Mouse (Mus musculus) heart, embryonic 16.5 days (tissue): ENCODE measurements around the gene Ppcdc. TPM values are rescaled to one million over a fixed set of nuclear protein-coding genes. Genes with fewer than 3 reads are reported as not detected.

Experiments
- ATAC-seq: fragments of 200-750 bp; cut with Nextera tagmentation; replicated peaks from 2 replicates; pipeline ENCODE4 v1.8.0; 2017; ENCODE audit warnings: moderate number of reproducible peaks; ENCODE audit not compliant: insufficient read depth, low FRiP score; ENCODE audit errors: extremely low read depth
- H3K27ac ChIP-seq: fragments of 300-500 bp; sonication (generic); 2 replicates; pipeline ENCODE4 v1.5.1; 2014; ENCODE audit warnings: mild to moderate bottlenecking, low read length, control low read depth, moderate library complexity
- H3K27me3 ChIP-seq: fragments of 300-500 bp; sonication (generic); 2 replicates; pipeline ENCODE4 v1.6.1; 2014; ENCODE audit warnings: low read length, mixed read lengths; ENCODE audit not compliant: control insufficient read depth, insufficient read depth
- H3K36me3 ChIP-seq: fragments of 300-500 bp; sonication (generic); 2 replicates; pipeline ENCODE4 v1.6.1; 2014; ENCODE audit not compliant: control insufficient read depth, insufficient read depth
- H3K4me1 ChIP-seq: fragments of 300-500 bp; sonication (generic); 2 replicates; pipeline ENCODE4 v1.6.1; 2014; ENCODE audit warnings: low read length, mixed read lengths; ENCODE audit not compliant: control insufficient read depth, insufficient read depth
- H3K4me2 ChIP-seq: fragments of 300-500 bp; sonication (generic); 2 replicates; pipeline ENCODE4 v1.6.1; 2014; ENCODE audit warnings: low read depth, mild to moderate bottlenecking, control low read depth, low read length
- H3K4me3 ChIP-seq: fragments of 300-500 bp; sonication (generic); 2 replicates; pipeline ENCODE4 v1.5.1; 2014; ENCODE audit warnings: mild to moderate bottlenecking, control low read depth, low read length
- H3K9ac ChIP-seq: fragments of 300-500 bp; sonication (generic); 2 replicates; pipeline ENCODE4 v1.6.1; 2014; ENCODE audit warnings: low read length, control low read depth
- H3K9me3 ChIP-seq: fragments of 300-500 bp; sonication (generic); replicated peaks from 2 replicates; pipeline ENCODE4 v1.6.1; 2016; ENCODE audit warnings: low read length; ENCODE audit not compliant: control insufficient read depth
- WGBS: fragments of 180-500 bp; shearing (Covaris S2); extraction: QIAGEN DNeasy Blood & Tissue Kit; methylation state at CpG from one replicate; pipeline ENCODE4 v1.1.7; 2014; 5-methylcytosine and 5-hydroxymethylcytosine counted together
- polyA plus RNA-seq: library from polyadenylated mRNA; unstranded; fragments of >200 nt; fragmentation: Nextera tagmentation; extraction: Ambion mirVana; gene quantifications from 2 replicates; pipeline ENCODE4 v1.2.1, GENCODE M21; 2015

Ppcdc gene
- polyA plus RNA-seq, 1 experiment from 2014 or later = 20.2 TPM

GRCm38 (mm10) chr9:57398773-57399172 is 41.2 kb downstream of the Ppcdc start:
- Histone ChIP-seq H3K4me1 (peaks cover 5% of the 10 kb centered on the region), H3K9ac (no peak overlapping the region), H3K4me3 (no peak overlapping the region), H3K9me3 (peaks cover 16% of the 10 kb centered on the region), H3K27me3 (no peaks in the 10 kb centered on the region), H3K27ac (no peak overlapping the region), H3K4me2 (no peak overlapping the region), H3K36me3 (no peaks in the 10 kb centered on the region)
- WGBS = 88% methylated on average over 2 of the region's 2 CpGs
- no peak for ATAC-seq

GRCm38 (mm10) chr9:57392892-57393291 is 47.0 kb downstream of the Ppcdc start:
- Histone ChIP-seq H3K4me1 (peaks cover 6% of the 10 kb centered on the region; the same call in 1 of the 2 replicates), H3K27me3 (no peaks in the 10 kb centered on the region), H3K36me3 (no peaks in the 10 kb centered on the region), H3K4me3 (no peak overlapping the region), H3K9me3 (no peaks in the 10 kb centered on the region; the same call in 1 of the 2 replicates), H3K27ac (no peak overlapping the region), H3K9ac (no peak overlapping the region), H3K4me2 (no peak overlapping the region)
- WGBS = 58% methylated on average over 1 of the region's 1 CpGs
- ATAC-seq = no peak

DNA sequence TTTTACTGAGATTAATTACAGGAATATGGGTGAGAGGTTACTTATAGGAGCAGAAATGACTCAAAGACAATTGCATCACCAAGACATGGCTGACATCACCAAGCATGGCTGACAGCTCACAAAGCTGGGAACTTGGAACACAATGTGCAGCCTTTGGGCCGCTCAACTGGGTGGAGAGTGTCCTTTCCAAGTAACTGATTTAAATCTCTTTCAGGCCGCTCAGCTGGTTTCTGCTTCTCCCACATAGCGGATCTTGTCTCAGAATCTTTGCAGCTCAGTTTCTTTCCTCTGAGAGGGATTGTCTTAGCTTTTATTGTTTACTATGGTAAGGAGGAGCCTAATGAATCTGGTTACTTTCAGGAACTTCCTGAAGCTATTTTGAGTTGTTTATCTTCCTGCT is 49.1 kb downstream of the Ppcdc start:
- no peak overlapping the region for H3K9ac ChIP-seq
- no peaks in the 10 kb centered on the region for H3K9me3 ChIP-seq
- H3K4me2 ChIP-seq = no peak overlapping the region
- no peak overlapping the region for H3K27ac ChIP-seq
- H3K36me3 ChIP-seq = no peaks in the 10 kb centered on the region
- no peak for ATAC-seq
- 82% methylated on average over 3 of the region's 3 CpGs for WGBS
- no peaks in the 10 kb centered on the region for H3K27me3 ChIP-seq
- H3K4me1 ChIP-seq = peaks cover 6% of the 10 kb centered on the region; the same call in 1 of the 2 replicates
- H3K4me3 ChIP-seq = no peak overlapping the region

GRCm38 (mm10) chr9:57389131-57389530 is 50.8 kb downstream of the Ppcdc start:
- Histone ChIP-seq H3K27ac (no peak overlapping the region), H3K27me3 (no peaks in the 10 kb centered on the region), H3K9me3 (no peaks in the 10 kb centered on the region), H3K36me3 (no peaks in the 10 kb centered on the region), H3K4me1 (peaks cover 6% of the 10 kb centered on the region; the same call in 1 of the 2 replicates), H3K9ac (no peak overlapping the region), H3K4me2 (no peak overlapping the region), H3K4me3 (no peak overlapping the region)
- 0% methylated on average over 1 of the region's 1 CpGs for WGBS
- ATAC-seq = no peak

- H3K4me3 ChIP-seq = no peak overlapping the region
- no peak overlapping the region for H3K9ac ChIP-seq
- H3K4me2 ChIP-seq = no peak overlapping the region
- peaks cover 6% of the 10 kb centered on the region; the same call in 1 of the 2 replicates for H3K4me1 ChIP-seq
- WGBS = 59% methylated on average over 4 of the region's 4 CpGs
- H3K9me3 ChIP-seq = no peaks in the 10 kb centered on the region
- H3K27ac ChIP-seq = no peak overlapping the region
- no peaks in the 10 kb centered on the region for H3K36me3 ChIP-seq
- no peak for ATAC-seq
- H3K27me3 ChIP-seq = no peaks in the 10 kb centered on the region
Observed at GRCm38 (mm10) chr9:57386926-57387325, 53.0 kb downstream of the Ppcdc start.

GRCm38 (mm10) chr9:57384621-57385020 is 55.3 kb downstream of the Ppcdc start:
- H3K36me3 ChIP-seq = no peaks in the 10 kb centered on the region
- no peaks in the 10 kb centered on the region for H3K27me3 ChIP-seq
- no peak overlapping the region for H3K4me2 ChIP-seq
- H3K9ac ChIP-seq = no peak overlapping the region
- WGBS = 53% methylated on average over 2 of the region's 2 CpGs
- no peak overlapping the region for H3K27ac ChIP-seq
- ATAC-seq = no peak
- no peaks in the 10 kb centered on the region for H3K9me3 ChIP-seq
- peaks cover 6% of the 10 kb centered on the region; the same call in 1 of the 2 replicates for H3K4me1 ChIP-seq
- no peak overlapping the region for H3K4me3 ChIP-seq

- no peak for ATAC-seq
- Histone ChIP-seq H3K27ac (no peak overlapping the region), H3K36me3 (no peaks in the 10 kb centered on the region), H3K9ac (no peak overlapping the region), H3K4me1 (no peaks in the 10 kb centered on the region), H3K4me3 (no peak overlapping the region), H3K27me3 (no peaks in the 10 kb centered on the region), H3K9me3 (no peaks in the 10 kb centered on the region), H3K4me2 (no peak overlapping the region)
- 93% methylated on average over 3 of the region's 3 CpGs for WGBS
Observed at GRCm38 (mm10) chr9:57360999-57361398, 78.9 kb downstream of the Ppcdc start.

DNA sequence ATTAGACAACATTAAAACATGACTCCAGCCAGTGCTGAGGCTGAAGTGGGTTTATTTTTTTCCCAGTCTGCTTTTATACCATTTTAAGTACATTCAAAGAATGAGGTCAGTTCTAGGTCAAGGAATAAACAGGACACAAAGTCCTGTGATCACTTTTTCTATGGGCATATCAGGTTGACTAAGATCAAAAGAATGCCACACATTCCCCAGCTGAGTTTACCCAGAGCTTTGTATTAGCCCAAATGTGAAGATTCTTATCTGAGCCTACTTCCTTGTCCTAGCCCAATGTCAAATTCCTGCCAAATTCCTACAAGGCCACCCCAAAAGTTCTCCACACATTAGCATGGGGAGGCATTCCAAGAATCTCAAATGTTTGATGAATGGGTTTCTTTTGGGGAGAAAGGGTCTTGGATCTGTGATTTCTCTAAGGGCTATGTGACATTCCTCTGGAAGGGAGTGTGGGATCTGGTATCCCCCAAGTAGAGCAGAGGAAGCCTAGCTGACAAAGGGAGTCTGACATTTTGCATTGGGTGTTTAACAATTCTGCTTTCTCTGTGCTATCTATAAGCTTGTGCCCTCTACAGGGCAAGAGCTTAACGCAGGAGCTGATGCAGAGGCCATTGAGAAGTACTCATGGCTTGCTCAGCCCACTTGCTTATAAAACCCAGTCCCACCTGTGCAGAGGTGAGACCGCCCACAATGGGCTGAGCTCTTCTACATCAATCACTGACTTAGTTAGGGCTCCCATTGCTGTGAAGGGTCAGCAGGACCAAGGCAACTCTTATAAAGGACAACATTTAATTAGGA is 85.3 kb downstream of the Ppcdc start:
- H3K4me1 ChIP-seq = no peaks in the 10 kb centered on the region
- no peaks in the 10 kb centered on the region; the same call in 1 of the 2 replicates for H3K9me3 ChIP-seq
- no peak overlapping the region for H3K4me2 ChIP-seq
- no peaks in the 10 kb centered on the region for H3K36me3 ChIP-seq
- WGBS = 57% methylated on average over 2 of the region's 2 CpGs
- H3K27me3 ChIP-seq = no peaks in the 10 kb centered on the region
- ATAC-seq = no peak
- no peak overlapping the region for H3K27ac ChIP-seq
- no peak overlapping the region for H3K4me3 ChIP-seq
- no peak overlapping the region for H3K9ac ChIP-seq

DNA sequence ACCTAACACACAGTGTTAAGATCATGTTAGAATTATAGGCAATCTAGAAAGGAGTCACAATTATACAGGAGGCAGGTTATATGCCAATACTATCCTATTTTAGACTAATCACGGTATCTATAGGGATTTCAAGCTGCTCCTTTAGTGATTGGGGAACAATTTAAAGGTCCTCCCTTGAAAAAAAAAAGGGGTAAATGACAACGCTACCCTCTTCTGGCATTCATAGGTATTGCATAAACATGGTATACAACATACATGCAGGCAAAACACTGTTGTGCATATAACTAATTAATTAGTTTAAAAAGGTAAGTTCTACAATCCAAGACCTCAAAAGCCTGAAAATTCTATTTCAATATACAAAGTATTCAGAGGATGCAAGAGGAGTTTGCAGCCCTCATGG is 88.6 kb downstream of the Ppcdc start:
- Histone ChIP-seq H3K4me2 (no peak overlapping the region), H3K9me3 (peaks cover 2% of the 10 kb centered on the region; the same call in 1 of the 2 replicates), H3K4me1 (no peaks in the 10 kb centered on the region), H3K36me3 (no peaks in the 10 kb centered on the region), H3K27ac (no peak overlapping the region), H3K9ac (no peak overlapping the region), H3K27me3 (no peaks in the 10 kb centered on the region), H3K4me3 (no peak overlapping the region)
- ATAC-seq = no peak
- WGBS = 72% methylated on average over 2 of the region's 2 CpGs
